Mouse (Mus musculus): ENCODE results near the gene Plaur. TPM values are rescaled to one million over a fixed set of nuclear protein-coding genes. Genes with fewer than 3 reads are reported as not detected.

Gene Plaur
- 14.6 and 56.5 TPM in 2 replicates for polyA plus RNA-seq (2012; ENCODE audit: insufficient read depth, low replicate concordance)

DNA sequence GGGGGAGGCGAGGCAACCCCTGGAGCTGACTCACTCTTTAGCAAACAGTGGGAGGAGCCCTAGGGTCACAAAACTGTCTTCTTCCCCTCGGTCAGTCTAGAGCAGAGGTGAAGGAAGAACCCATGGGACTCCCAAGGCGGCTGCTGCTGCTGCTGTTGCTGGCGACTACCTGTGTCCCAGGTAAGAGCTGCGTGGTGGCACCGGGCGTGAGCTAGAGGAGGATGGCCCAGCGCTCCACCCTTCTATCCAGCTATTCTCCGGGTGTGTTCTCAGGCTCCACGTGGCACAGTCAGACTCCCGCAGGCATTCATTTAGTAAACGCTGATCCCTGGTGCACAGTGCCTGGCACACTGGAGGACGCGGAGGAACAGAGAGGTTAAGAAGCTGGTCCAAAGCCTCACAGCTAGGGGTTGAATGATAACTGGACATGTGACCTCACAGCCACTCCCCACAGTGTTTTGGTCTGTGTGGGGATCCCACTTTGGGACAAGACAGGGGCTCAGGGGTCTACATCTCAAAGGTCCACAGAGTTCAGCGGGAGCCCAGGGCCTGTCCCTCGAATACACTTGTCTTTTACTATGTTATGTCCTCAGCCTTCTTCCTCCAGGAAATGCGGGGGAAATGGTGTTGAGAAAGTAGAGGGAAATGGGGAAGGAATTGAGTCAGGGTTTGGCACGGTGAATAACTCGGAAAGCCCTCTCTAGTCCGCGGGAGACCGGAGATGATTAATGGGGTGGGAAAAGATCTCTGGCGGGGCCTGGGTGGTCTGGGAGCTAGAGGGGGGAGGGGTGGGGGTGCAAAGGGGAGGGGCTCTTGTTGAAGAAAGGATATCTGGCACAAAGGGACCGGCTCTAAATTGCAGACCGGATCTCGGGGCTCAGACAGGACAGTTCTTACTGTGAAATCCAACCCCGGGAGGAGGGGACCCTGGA lies at the start of gene Plaur:
Plaur (plus strand) TSS at position 97 of the 932 bp plus-strand sequence.
- Histone ChIP-seq H3K4me3 (replicated peaks) (peak within 1 kb of the TSS; percentile 90), H3K4me1 (peaks cover 55% of the 10 kb centered on the region), H3K36me3 (replicated peaks; ENCODE audit: low read length) (peaks cover 7% of the 10 kb centered on the region), H3K27me3 (replicated peaks) (peaks cover 64% of the 10 kb centered on the region), H3K9me3 (no peaks in the 10 kb centered on the region)
- TF ChIP-seq GATA1 (IDR thresholded peaks at IDR 0.05; ENCODE audit: borderline replicate concordance, low read length) (no peak), FLI1 (IDR thresholded peaks at IDR 0.05; ENCODE audit: low read length) (no peak)

DNA sequence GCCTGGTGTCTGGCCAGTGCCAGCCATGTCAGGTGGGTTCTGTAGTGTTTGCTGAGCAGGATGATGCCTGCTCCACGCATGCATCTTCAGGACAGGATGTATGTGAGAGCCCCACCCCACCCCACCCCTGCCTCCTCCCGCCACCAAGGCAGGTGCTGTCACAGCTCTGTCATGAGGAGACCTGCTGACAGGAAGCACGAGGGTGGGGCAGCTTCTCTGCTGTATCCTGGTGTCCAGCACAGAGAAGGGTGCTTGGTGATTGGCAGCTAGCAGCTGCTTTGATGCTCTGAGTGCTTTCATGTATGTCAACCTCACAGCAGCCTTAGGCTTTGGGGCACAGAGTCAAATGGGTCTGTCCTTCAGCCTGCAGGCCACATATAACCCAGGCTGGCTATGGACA lies 48.7 kb upstream of the Plaur start:
- TF ChIP-seq FLI1 (IDR thresholded peaks at IDR 0.05; ENCODE audit: low read length) (no peak), GATA1 (IDR thresholded peaks at IDR 0.05; ENCODE audit: borderline replicate concordance, low read length) (no peak)
- Histone ChIP-seq H3K4me1 (peaks cover 14% of the 10 kb centered on the region; the same call in 1 of the 2 replicates), H3K27me3 (replicated peaks) (no peaks in the 10 kb centered on the region), H3K9me3 (no peaks in the 10 kb centered on the region), H3K4me3 (replicated peaks) (no peak overlapping the region), H3K36me3 (replicated peaks; ENCODE audit: low read length) (peaks cover 94% of the 10 kb centered on the region)

DNA sequence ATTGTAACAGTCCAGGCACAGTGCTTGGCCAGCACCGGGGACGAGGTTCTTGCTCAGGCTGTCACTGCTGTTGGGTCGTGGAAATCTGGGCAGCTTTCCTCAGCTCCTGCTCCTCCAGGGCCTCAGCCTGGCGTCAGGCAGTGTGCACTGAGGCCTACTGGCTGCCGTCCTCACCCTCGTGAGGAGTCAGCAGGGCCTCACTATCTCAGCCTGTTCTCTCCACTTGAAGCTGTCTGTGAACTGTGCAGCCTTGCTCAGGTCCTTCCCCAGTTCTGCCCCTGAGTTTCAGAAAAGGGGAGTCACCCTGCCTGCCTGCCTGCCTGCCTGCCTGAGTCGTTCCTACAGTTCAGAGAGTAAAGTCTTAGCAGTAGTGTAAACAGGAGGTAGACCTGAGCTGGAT lies 47.0 kb upstream of the Plaur start:
- TF ChIP-seq GATA1 (IDR thresholded peaks at IDR 0.05; ENCODE audit: borderline replicate concordance, low read length) (no peak), FLI1 (IDR thresholded peaks at IDR 0.05; ENCODE audit: low read length) (no peak)

DNA sequence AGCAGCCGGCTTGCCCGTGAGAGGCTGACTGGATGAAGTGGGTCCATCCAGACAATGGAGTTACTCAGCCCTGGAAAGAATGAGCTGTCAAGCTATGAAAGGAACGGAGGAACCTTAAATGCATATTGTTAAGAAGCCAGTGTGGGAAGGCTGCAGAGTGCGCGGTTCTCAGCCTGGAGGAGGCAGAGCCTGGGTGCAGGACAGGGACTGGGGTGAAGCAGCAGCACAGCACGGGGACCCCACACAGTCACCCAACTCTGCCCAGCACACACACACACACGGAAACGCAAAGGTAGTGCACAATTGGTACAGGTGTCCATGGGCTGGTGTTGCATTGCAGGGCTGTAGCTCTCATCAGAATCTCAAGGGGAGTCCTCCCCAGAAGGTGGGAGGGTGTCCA lies 42.7 kb upstream of the Plaur start:
- TF ChIP-seq GATA1 (IDR thresholded peaks at IDR 0.05; ENCODE audit: borderline replicate concordance, low read length) (no peak), FLI1 (IDR thresholded peaks at IDR 0.05; ENCODE audit: low read length) (no peak)
- H3K27me3 ChIP-seq (replicated peaks): no peaks in the 10 kb centered on the region
- H3K4me3 ChIP-seq (replicated peaks): no peak overlapping the region
- no peaks in the 10 kb centered on the region for H3K9me3 ChIP-seq
- H3K4me1 ChIP-seq: peaks cover 17% of the 10 kb centered on the region
- H3K36me3 ChIP-seq (replicated peaks; ENCODE audit: low read length): peaks cover 99% of the 10 kb centered on the region

More for the DNA sequence above, 47.0 kb upstream of the Plaur start:
- Histone ChIP-seq H3K36me3 (replicated peaks; ENCODE audit: low read length) (peaks cover 94% of the 10 kb centered on the region), H3K9me3 (no peaks in the 10 kb centered on the region), H3K4me3 (replicated peaks) (no peak overlapping the region), H3K4me1 (peaks cover 14% of the 10 kb centered on the region; the same call in 1 of the 2 replicates), H3K27me3 (replicated peaks) (no peaks in the 10 kb centered on the region)

DNA sequence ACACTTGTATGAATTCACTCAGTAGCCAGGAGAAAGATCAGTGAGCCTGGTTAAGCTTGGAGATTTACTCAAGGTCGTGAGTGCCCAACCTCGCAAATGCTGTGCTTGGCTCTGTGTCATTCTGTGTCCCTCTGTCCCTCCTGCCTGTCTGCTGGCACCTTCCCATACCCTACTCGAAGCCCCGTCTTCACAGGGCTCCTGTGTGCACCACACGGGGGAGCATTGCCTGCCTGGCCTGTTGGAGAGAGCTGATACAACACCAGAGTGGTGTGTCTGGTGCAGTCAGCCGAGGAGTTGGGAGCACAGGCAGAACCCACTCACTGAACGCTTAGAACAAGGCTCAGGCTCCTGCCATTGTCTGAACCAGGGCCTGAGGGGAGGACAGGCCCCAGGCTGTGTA lies 40.6 kb upstream of the Plaur start:
- Histone ChIP-seq H3K9me3 (no peaks in the 10 kb centered on the region), H3K36me3 (replicated peaks; ENCODE audit: low read length) (peaks cover 80% of the 10 kb centered on the region), H3K4me3 (replicated peaks) (no peak overlapping the region), H3K27me3 (replicated peaks) (no peaks in the 10 kb centered on the region), H3K4me1 (peaks cover 13% of the 10 kb centered on the region)
- TF ChIP-seq FLI1 (IDR thresholded peaks at IDR 0.05; ENCODE audit: low read length): no peak
- TF ChIP-seq GATA1 (IDR thresholded peaks at IDR 0.05; ENCODE audit: borderline replicate concordance, low read length): no peak

DNA sequence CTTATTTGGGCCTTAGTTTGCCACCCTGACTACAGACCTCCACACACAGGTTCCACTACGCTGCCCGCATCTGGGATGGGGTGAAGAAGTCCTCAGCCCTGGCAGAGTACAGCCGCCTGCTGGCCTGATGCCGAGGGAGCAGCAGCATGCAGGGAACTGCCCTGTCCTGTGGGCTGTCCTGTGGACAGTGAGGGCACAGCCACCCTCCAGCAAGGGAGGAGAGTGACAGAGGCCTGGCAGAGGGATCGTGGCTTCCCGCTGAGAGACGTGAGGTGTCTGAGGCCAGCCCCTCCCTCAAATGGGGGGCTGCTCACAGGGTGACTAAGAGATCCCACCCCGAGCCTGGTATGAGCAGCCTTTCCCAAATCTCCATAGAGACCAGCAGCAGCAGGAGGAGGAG lies 40.0 kb upstream of the Plaur start:
- Histone ChIP-seq H3K36me3 (replicated peaks; ENCODE audit: low read length) (peaks cover 74% of the 10 kb centered on the region), H3K4me1 (peaks cover 12% of the 10 kb centered on the region), H3K27me3 (replicated peaks) (no peaks in the 10 kb centered on the region), H3K9me3 (no peaks in the 10 kb centered on the region), H3K4me3 (replicated peaks) (no peak overlapping the region)
- TF ChIP-seq GATA1 (IDR thresholded peaks at IDR 0.05; ENCODE audit: borderline replicate concordance, low read length): no peak
- no peak for TF ChIP-seq FLI1 (IDR thresholded peaks at IDR 0.05; ENCODE audit: low read length)

DNA sequence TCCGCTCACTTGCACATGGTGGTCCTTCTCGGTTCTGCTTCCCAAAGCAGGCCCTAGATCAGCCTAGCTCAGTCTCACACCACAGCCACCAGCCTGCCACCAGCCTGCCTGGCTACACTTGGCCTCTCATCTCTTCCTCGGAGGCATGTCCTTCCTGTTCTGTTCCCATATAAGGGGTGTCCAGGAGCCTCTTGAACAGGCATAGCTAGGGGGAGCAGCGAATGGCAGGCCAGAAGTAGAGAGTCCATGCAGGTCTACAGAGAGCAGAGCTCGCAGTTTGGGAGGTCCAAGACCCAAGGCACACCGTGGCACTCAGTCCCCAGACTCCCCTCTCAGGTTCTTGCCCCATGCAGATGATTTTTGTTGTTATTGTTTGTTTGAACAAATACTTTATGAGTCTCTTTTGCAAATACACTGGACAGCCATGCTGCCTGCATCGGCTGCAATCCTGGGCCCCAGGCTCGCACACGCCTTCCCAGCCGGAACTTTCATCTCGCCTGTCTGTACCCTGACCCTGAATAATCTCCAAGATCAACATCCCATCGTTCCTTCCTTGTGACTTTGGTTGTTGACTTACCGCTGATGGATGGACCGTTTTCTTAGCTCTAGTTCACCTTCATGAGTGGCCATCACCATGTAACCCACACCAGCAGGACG lies 39.0 kb upstream of the Plaur start:
- TF ChIP-seq FLI1 (IDR thresholded peaks at IDR 0.05; ENCODE audit: low read length) (no peak), GATA1 (IDR thresholded peaks at IDR 0.05; ENCODE audit: borderline replicate concordance, low read length) (no peak)
- peaks cover 12% of the 10 kb centered on the region for H3K4me1 ChIP-seq
- H3K27me3 ChIP-seq (replicated peaks): no peaks in the 10 kb centered on the region
- H3K9me3 ChIP-seq: no peaks in the 10 kb centered on the region
- H3K36me3 ChIP-seq (replicated peaks; ENCODE audit: low read length): peaks cover 64% of the 10 kb centered on the region
- H3K4me3 ChIP-seq (replicated peaks): no peak overlapping the region

DNA sequence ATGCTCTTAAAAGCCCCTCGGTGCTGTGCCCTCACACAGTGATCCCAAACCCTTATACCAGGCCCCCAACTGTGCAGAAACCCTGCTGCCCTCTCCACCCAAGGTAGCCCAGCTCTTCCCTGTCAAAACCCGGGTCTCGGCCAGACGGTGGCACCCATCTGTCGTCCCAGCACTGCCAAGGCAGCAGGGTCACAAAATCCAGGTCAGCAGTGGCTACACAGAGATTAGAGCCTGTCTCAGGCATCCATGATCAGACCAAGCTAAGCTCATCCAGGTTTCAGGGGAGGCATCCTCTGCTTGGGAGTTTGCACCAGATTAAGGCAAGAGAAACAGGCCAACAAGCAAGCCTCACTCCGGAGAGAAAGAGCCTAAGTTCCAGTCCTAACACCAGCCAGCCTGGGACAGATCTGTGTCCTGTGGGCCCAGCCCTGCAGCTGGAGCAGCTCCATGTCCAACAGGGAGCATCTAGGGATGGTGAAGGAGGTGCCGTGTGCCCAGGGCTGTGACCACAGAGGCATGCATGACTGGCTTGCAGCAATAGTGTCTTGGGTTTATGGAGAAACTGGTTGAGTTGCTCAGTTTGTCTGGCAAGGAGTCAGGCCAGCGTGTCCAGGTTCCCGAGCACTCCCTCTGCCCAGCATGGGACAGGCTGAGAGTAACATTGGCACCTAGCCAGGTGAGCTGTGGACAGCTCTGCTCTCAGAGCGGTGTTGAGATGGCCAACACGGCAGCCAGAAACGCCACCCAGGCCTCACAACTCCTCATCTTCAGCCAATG lies 38.1 kb upstream of the Plaur start:
- TF ChIP-seq GATA1 (IDR thresholded peaks at IDR 0.05; ENCODE audit: borderline replicate concordance, low read length): no peak
- peaks cover 12% of the 10 kb centered on the region for H3K4me1 ChIP-seq
- peaks cover 56% of the 10 kb centered on the region for H3K36me3 ChIP-seq (replicated peaks; ENCODE audit: low read length)
- H3K9me3 ChIP-seq: no peaks in the 10 kb centered on the region
- H3K4me3 ChIP-seq (replicated peaks): peak overlapping the region; percentile 17
- H3K27me3 ChIP-seq (replicated peaks): no peaks in the 10 kb centered on the region

DNA sequence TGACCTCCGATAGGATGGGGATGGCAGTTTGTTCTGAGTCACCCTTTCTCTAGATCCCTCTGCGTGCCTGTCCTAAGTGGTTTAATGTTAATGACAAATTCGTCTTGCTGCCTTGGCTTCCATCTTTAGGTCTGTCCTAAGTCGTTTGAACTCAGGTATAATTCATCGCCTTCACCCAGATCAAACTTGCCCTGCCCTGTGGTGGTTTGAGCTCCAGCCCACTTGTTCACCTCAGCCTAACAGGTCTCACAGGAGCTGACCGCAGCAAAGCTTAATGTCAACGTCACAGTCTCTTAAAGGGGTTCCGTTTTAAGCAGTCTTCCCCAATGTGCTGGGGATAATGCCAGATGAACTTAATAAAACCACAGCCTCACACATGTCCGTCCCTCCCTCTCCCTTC lies 36.4 kb upstream of the Plaur start:
- Histone ChIP-seq H3K36me3 (replicated peaks; ENCODE audit: low read length) (peaks cover 38% of the 10 kb centered on the region), H3K27me3 (replicated peaks) (peaks cover 2% of the 10 kb centered on the region), H3K4me3 (replicated peaks) (no peak overlapping the region), H3K4me1 (peaks cover 12% of the 10 kb centered on the region), H3K9me3 (no peaks in the 10 kb centered on the region)
- TF ChIP-seq FLI1 (IDR thresholded peaks at IDR 0.05; ENCODE audit: low read length) (no peak), GATA1 (IDR thresholded peaks at IDR 0.05; ENCODE audit: borderline replicate concordance, low read length) (no peak)
